Mouse (Mus musculus): ENCODE measurements around the gene Rpl38. TPM values are rescaled to one million over a fixed set of nuclear protein-coding genes. Genes with fewer than 3 reads are reported as not detected.
"Not testable (repeated sequence)": the region's sequence is repeated elsewhere in the genome, so short reads cannot be mapped to it uniquely, and the experiment has no call there.

The Rpl38 gene
- polyA plus RNA-seq, 1 experiment from 2014 or later = 824 TPM

- Histone ChIP-seq H3K9ac (replicated peaks; ENCODE audit: low read depth) (peak overlapping the region; percentile 73), H3K27me3 (replicated peaks; ENCODE audit: insufficient read depth, low read length) (no peaks in the 10 kb centered on the region), H3K27ac (ENCODE audit: low read length) (peak overlapping the region; percentile 1; the same call in 1 of the 2 replicates), H3K36me3 (ENCODE audit: insufficient read depth, low read length) (peaks cover 24% of the 10 kb centered on the region; the same call in 1 of the 2 replicates), H3K9me3 (ENCODE audit: low read length) (no peaks in the 10 kb centered on the region), H3K4me2 (replicated peaks; ENCODE audit: low read depth, low read length) (peak overlapping the region; percentile 72), H3K4me3 (ENCODE audit: low read depth, low read length) (peak overlapping the region; percentile 76), H3K4me1 (ENCODE audit: insufficient read depth, low read depth, low read length) (peaks cover 9% of the 10 kb centered on the region; the same call in 1 of the 2 replicates)
- no peak for TF ChIP-seq EP300 (IDR thresholded peaks at IDR 0.05)
- TF ChIP-seq CTCF (IDR thresholded peaks at IDR 0.05) = no peak
- WGBS = 9% methylated on average over 12 of the region's 12 CpGs
- no peak for DNase-seq (ENCODE audit: low spot score)
- ATAC-seq = no peak; the same call in 1 of the 2 replicates
Observed at GRCm38 (mm10) chr11:114669651-114670168, 1.4 kb downstream of the Rpl38 start.

- Histone ChIP-seq H3K4me2 (replicated peaks; ENCODE audit: low read depth, low read length) (no peak overlapping the region), H3K4me1 (ENCODE audit: insufficient read depth, low read depth, low read length) (peaks cover 11% of the 10 kb centered on the region; the same call in 1 of the 2 replicates), H3K9ac (replicated peaks; ENCODE audit: low read depth) (no peak overlapping the region), H3K27me3 (replicated peaks; ENCODE audit: insufficient read depth, low read length) (no peaks in the 10 kb centered on the region), H3K9me3 (ENCODE audit: low read length) (no peaks in the 10 kb centered on the region), H3K27ac (ENCODE audit: low read length) (no peak overlapping the region), H3K4me3 (ENCODE audit: low read depth, low read length) (no peak overlapping the region), H3K36me3 (ENCODE audit: insufficient read depth, low read length) (peaks cover 24% of the 10 kb centered on the region; the same call in 1 of the 2 replicates)
- ATAC-seq = no peak
- DNase-seq (ENCODE audit: low spot score) = no peak
- TF ChIP-seq EP300 (IDR thresholded peaks at IDR 0.05) (no peak), CTCF (IDR thresholded peaks at IDR 0.05) (no peak)
- WGBS = 87% methylated on average over 5 of the region's 5 CpGs
Observed at GRCm38 (mm10) chr11:114671147-114671546, 2.8 kb downstream of the Rpl38 start.

GRCm38 (mm10) chr11:114672794-114673718 is 4.7 kb downstream of the Rpl38 start:
- TF ChIP-seq CTCF (IDR thresholded peaks at IDR 0.05) (peak; percentile 74), EP300 (IDR thresholded peaks at IDR 0.05) (no peak)
- no peaks in the 10 kb centered on the region for H3K27me3 ChIP-seq (replicated peaks; ENCODE audit: insufficient read depth, low read length)
- H3K4me2 ChIP-seq (replicated peaks; ENCODE audit: low read depth, low read length) = no peak overlapping the region
- H3K27ac ChIP-seq (ENCODE audit: low read length) = no peak overlapping the region
- ATAC-seq (no peak), DNase-seq (ENCODE audit: low spot score) (no peak)
- WGBS = 63% methylated on average over 9 of the region's 9 CpGs
- no peak overlapping the region for H3K9ac ChIP-seq (replicated peaks; ENCODE audit: low read depth)
- H3K4me3 ChIP-seq (ENCODE audit: low read depth, low read length) = no peak overlapping the region
- no peaks in the 10 kb centered on the region for H3K9me3 ChIP-seq (ENCODE audit: low read length)
- H3K36me3 ChIP-seq (ENCODE audit: insufficient read depth, low read length) = peaks cover 24% of the 10 kb centered on the region; the same call in 1 of the 2 replicates
- H3K4me1 ChIP-seq (ENCODE audit: insufficient read depth, low read depth, low read length) = peaks cover 15% of the 10 kb centered on the region; the same call in 1 of the 2 replicates

- WGBS = 68% methylated on average over 2 of the region's 2 CpGs
- DNase-seq (ENCODE audit: low spot score) (no peak), ATAC-seq (no peak)
- peaks cover 24% of the 10 kb centered on the region; the same call in 1 of the 2 replicates for H3K36me3 ChIP-seq (ENCODE audit: insufficient read depth, low read length)
- no peaks in the 10 kb centered on the region for H3K9me3 ChIP-seq (ENCODE audit: low read length)
- H3K9ac ChIP-seq (replicated peaks; ENCODE audit: low read depth) = no peak overlapping the region
- H3K4me1 ChIP-seq (ENCODE audit: insufficient read depth, low read depth, low read length) = peaks cover 15% of the 10 kb centered on the region; the same call in 1 of the 2 replicates
- H3K27me3 ChIP-seq (replicated peaks; ENCODE audit: insufficient read depth, low read length) = no peaks in the 10 kb centered on the region
- TF ChIP-seq EP300 (IDR thresholded peaks at IDR 0.05) (no peak), CTCF (IDR thresholded peaks at IDR 0.05) (no peak)
- H3K4me3 ChIP-seq (ENCODE audit: low read depth, low read length) = no peak overlapping the region
- H3K4me2 ChIP-seq (replicated peaks; ENCODE audit: low read depth, low read length) = no peak overlapping the region
- no peak overlapping the region for H3K27ac ChIP-seq (ENCODE audit: low read length)
Observed at GRCm38 (mm10) chr11:114673719-114674050, 5.4 kb downstream of the Rpl38 start.

GRCm38 (mm10) chr11:114674180-114674579 is 5.9 kb downstream of the Rpl38 start:
- Histone ChIP-seq H3K4me1 (ENCODE audit: insufficient read depth, low read depth, low read length) (peaks cover 15% of the 10 kb centered on the region; the same call in 1 of the 2 replicates), H3K27ac (ENCODE audit: low read length) (no peak overlapping the region), H3K9me3 (ENCODE audit: low read length) (no peaks in the 10 kb centered on the region), H3K4me3 (ENCODE audit: low read depth, low read length) (no peak overlapping the region), H3K4me2 (replicated peaks; ENCODE audit: low read depth, low read length) (no peak overlapping the region), H3K27me3 (replicated peaks; ENCODE audit: insufficient read depth, low read length) (no peaks in the 10 kb centered on the region), H3K36me3 (ENCODE audit: insufficient read depth, low read length) (peaks cover 24% of the 10 kb centered on the region; the same call in 1 of the 2 replicates), H3K9ac (replicated peaks; ENCODE audit: low read depth) (no peak overlapping the region)
- WGBS = 54% methylated on average over 8 of the region's 8 CpGs
- TF ChIP-seq EP300 (IDR thresholded peaks at IDR 0.05) (no peak), CTCF (IDR thresholded peaks at IDR 0.05) (no peak)
- DNase-seq (ENCODE audit: low spot score) = no peak
- ATAC-seq = no peak

GRCm38 (mm10) chr11:114674796-114675195 is 6.5 kb downstream of the Rpl38 start:
- H3K9me3 ChIP-seq (ENCODE audit: low read length); ATAC-seq; H3K27me3 ChIP-seq (replicated peaks; ENCODE audit: insufficient read depth, low read length); H3K4me3 ChIP-seq (ENCODE audit: low read depth, low read length); DNase-seq (ENCODE audit: low spot score); H3K9ac ChIP-seq (replicated peaks; ENCODE audit: low read depth); H3K27ac ChIP-seq (ENCODE audit: low read length): not testable (repeated sequence)
- peaks cover 24% of the 10 kb centered on the region; the same call in 1 of the 2 replicates for H3K36me3 ChIP-seq (ENCODE audit: insufficient read depth, low read length)
- H3K4me1 ChIP-seq (ENCODE audit: insufficient read depth, low read depth, low read length) = peaks cover 12% of the 10 kb centered on the region; the same call in 1 of the 2 replicates
- WGBS = 88% methylated on average over 2 of the region's 3 CpGs
- 0 out of 2 replicates have a peak overlapping the region, but pooled peaks have one; percentile 99 for H3K4me2 ChIP-seq (replicated peaks; ENCODE audit: low read depth, low read length)
